In the genomic region with DNA sequence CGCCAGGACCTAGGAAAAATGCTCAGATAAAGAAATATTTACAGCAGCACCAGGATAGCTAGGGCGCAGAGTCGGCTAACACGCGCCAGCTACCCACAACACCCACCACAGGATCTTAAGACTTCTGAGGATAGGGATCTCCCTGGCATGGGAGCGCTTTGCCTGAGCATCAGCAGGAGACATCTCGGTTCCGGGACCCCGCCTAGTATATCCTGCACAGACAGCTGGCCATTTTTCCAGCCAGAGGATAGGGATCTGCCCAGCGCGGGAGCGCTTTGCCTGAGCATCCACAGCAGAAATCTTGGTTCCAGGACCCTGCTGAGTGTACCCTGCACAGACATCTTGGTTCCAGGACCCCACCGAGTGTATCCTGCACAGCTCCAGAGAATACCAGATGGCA, we compare ENCODE assay signal across 4 mouse cellular contexts.
DNase-seq lines count a peak whose midpoint lies in the region.

No protein-coding gene starts in this region.

- DNase-seq in cerebellum, postnatal 10 days: peak; percentile 19 to 53
- peak; percentile 45 to 66 for DNase-seq in cerebellum, postnatal 14 days
- DNase-seq in cerebellum, postnatal 25 days: peak; percentile 23 to 26
- DNase-seq in heart, adult 11 months: peak; percentile 80

Comparison
In these comparisons a context has a peak if more than half of its experiments do, and no peak if none do; other contexts are left out.
1. Peak in every context shown above with its lines: DNase-seq.
2. DNase-seq: peak in every context shown above with its lines; median percentile 80 in heart, adult 11 months; 56 in cerebellum, postnatal 14 days; 36 in cerebellum, postnatal 10 days; 24 in cerebellum, postnatal 25 days.